Mouse (Mus musculus): ENCODE data around the gene Immp1l. TPM values are rescaled to one million over a fixed set of nuclear protein-coding genes. Genes with fewer than 3 reads are reported as not detected.

Immp1l gene
- total and polyA plus RNA-seq, 3 experiments: 32.5 to 103 (median 37.0) TPM

DNA sequence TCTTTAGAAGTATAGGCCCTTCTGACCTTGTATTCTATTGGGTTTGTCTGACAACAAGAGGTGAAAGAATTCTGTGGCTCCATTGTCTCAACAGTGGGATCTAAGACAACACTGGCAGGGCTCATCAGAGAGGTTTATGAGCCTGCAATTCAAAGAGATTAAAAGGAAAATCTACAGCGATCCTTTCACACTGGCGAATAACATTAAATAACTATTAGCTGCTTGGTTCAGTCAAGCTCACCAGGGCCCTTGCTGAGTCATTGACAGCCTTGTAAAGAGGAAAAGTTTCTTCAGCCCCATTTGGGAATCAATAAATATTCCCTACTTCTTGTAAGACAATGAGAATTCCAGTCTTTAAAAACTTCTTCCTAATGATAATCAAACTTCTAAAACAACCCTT is 69.5 kb downstream of the Immp1l start:
- dilution Hi-C loops (cut with MboI; ENCODE audit: extremely low pct_ligation_motif_present, extremely low pct_unique_long_range_greater_than_20kb, low sequenced_read_pairs): no loop called here

DNA sequence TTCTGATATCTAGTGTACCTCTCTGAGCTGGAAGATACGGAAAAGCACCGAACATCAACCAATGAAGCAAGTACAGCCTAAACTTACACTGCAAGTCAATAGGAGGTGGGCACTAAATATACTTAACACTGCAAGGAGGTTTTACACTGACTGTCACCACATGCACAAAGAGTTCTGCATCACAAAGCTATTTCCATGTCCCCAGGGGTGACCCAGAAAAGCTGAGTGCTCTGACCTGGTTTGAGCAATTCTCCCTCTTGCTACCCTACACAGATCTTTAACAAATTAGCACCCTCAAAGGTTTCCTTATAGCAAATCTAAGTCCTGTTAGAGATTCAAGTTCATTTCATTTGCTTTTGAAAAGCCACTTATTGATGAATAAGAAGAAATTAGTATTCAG is 73.6 kb downstream of the Immp1l start:
- H3K9ac ChIP-seq (ENCODE audit: insufficient read depth, low read depth): no peak overlapping the region
- peaks cover 0 to 22% of the 10 kb centered on the region in 2 experiments for H3K36me3 ChIP-seq (replicated peaks in 1 of 2; ENCODE audit: control insufficient read depth in 1 of 2, insufficient read depth in 1 of 2, low read length in 1 of 2)
- TF ChIP-seq KAT2A (IDR thresholded peaks at IDR 0.05; ENCODE audit: insufficient replicate concordance, low read length) (no peak), USF1 (IDR thresholded peaks at IDR 0.05; ENCODE audit: low read depth, low read length) (no peak), ZC3H11A (IDR thresholded peaks at IDR 0.05; ENCODE audit: low read depth, low read length) (no peak), CTCF (conservative IDR thresholded peaks at IDR 0.05 in 1 of 2, IDR thresholded peaks at IDR 0.05 in 1 of 2; ENCODE audit: low read depth in 2 of 2, low read length in 2 of 2) (no peak), SMC3 (IDR thresholded peaks at IDR 0.05; ENCODE audit: low read depth, low read length) (no peak)
- in situ Hi-C loops (cut with MboI; ENCODE audit: low pct_ligation_motif_present, low pct_unique_long_range_greater_than_20kb, low sequenced_read_pairs) (no loop called here), dilution Hi-C loops (cut with MboI; ENCODE audit: extremely low pct_ligation_motif_present, extremely low pct_unique_long_range_greater_than_20kb, low sequenced_read_pairs) (no loop called here)
- H3K9me3 ChIP-seq (replicated peaks; ENCODE audit: low read length): no peaks in the 10 kb centered on the region
- DNase-seq (ENCODE audit: extremely low read depth): no peak
- H3K4me3 ChIP-seq (replicated peaks in 1 of 3; ENCODE audit: low read depth in 2 of 3, low read length in 2 of 3, poor library complexity in 1 of 3): no peak overlapping the region
- peaks cover 0 to 2% of the 10 kb centered on the region in 2 experiments; a peak in 1 of 4 replicates for H3K4me1 ChIP-seq (ENCODE audit: control insufficient read depth in 1 of 2, insufficient read depth in 2 of 2)
- no peak overlapping the region for H3K27ac ChIP-seq (ENCODE audit: insufficient read depth, low read depth)
- no peaks in the 10 kb centered on the region for H3K79me2 ChIP-seq (replicated peaks; ENCODE audit: control insufficient read depth, extremely low read depth, insufficient read depth, poor library complexity, severe bottlenecking)
- H3K4me2 ChIP-seq (ENCODE audit: insufficient read depth, low read depth, poor library complexity, severe bottlenecking): no peak overlapping the region
- no peaks in the 10 kb centered on the region for H3K27me3 ChIP-seq (replicated peaks)

More for the DNA sequence above, 69.5 kb downstream of the Immp1l start:
- no peak overlapping the region for H3K4me2 ChIP-seq (ENCODE audit: insufficient read depth, low read depth, poor library complexity, severe bottlenecking)
- no peak for TF ChIP-seq EP300 (IDR thresholded peaks at IDR 0.05; ENCODE audit: low read length)
- TF ChIP-seq BHLHE40 (IDR thresholded peaks at IDR 0.05; ENCODE audit: low read depth, low read length): no peak
- TF ChIP-seq TBP (conservative IDR thresholded peaks at IDR 0.05; ENCODE audit: low read depth, low read length): no peak
- TF ChIP-seq USF2 (conservative IDR thresholded peaks at IDR 0.05; ENCODE audit: low read depth, low read length): no peak
- no peak for TF ChIP-seq NRF1 (IDR thresholded peaks at IDR 0.05; ENCODE audit: low read depth, low read length)
- no peak for TF ChIP-seq ETS1 (conservative IDR thresholded peaks at IDR 0.05; ENCODE audit: low read depth, low read length)
- TF ChIP-seq TCF12 (IDR thresholded peaks at IDR 0.05; ENCODE audit: low read depth, low read length): no peak
- no peak for TF ChIP-seq ELF1 (IDR thresholded peaks at IDR 0.05; ENCODE audit: low read depth, low read length)
- TF ChIP-seq JUND (conservative IDR thresholded peaks at IDR 0.05; ENCODE audit: low read depth, low read length): no peak
- TF ChIP-seq PAX5 (IDR thresholded peaks at IDR 0.05; ENCODE audit: low read length): no peak
- TF ChIP-seq CHD2 (IDR thresholded peaks at IDR 0.05; ENCODE audit: low read length): no peak
- no peak for TF ChIP-seq ZC3H11A (IDR thresholded peaks at IDR 0.05; ENCODE audit: low read depth, low read length)
- no peak for TF ChIP-seq HCFC1 (IDR thresholded peaks at IDR 0.05; ENCODE audit: low read depth, low read length)
- TF ChIP-seq POLR2A (IDR thresholded peaks at IDR 0.05; ENCODE audit: low read depth, low read length): no peak
- no peak for TF ChIP-seq MEF2A (IDR thresholded peaks at IDR 0.05; ENCODE audit: borderline replicate concordance, low read depth, low read length)
- TF ChIP-seq CHD1 (IDR thresholded peaks at IDR 0.05; ENCODE audit: low read depth, low read length): no peak
- no peak for TF ChIP-seq MAFK (IDR thresholded peaks at IDR 0.05; ENCODE audit: insufficient replicate concordance, low read length)
- no peak for TF ChIP-seq SIN3A (IDR thresholded peaks at IDR 0.05; ENCODE audit: low read length)
- no peak for DNase-seq (ENCODE audit: extremely low read depth)
- no peaks in the 10 kb centered on the region for H3K9me3 ChIP-seq (replicated peaks; ENCODE audit: low read length)
- no peak overlapping the region for H3K27ac ChIP-seq (ENCODE audit: insufficient read depth, low read depth)
- in situ Hi-C loops (cut with MboI; ENCODE audit: low pct_ligation_motif_present, low pct_unique_long_range_greater_than_20kb, low sequenced_read_pairs): no loop called here
- H3K36me3 ChIP-seq (replicated peaks in 1 of 2; ENCODE audit: control insufficient read depth in 1 of 2, insufficient read depth in 1 of 2, low read length in 1 of 2): peaks cover 4 to 12% of the 10 kb centered on the region in 2 experiments
- no peaks in the 10 kb centered on the region for H3K27me3 ChIP-seq (replicated peaks)
- peaks cover 0 to 5% of the 10 kb centered on the region in 2 experiments; a peak in 1 of 4 replicates for H3K4me1 ChIP-seq (ENCODE audit: control insufficient read depth in 1 of 2, insufficient read depth in 2 of 2)
- H3K9ac ChIP-seq (ENCODE audit: insufficient read depth, low read depth): no peak overlapping the region
- H3K79me2 ChIP-seq (replicated peaks; ENCODE audit: control insufficient read depth, extremely low read depth, insufficient read depth, poor library complexity, severe bottlenecking): no peaks in the 10 kb centered on the region
- H3K4me3 ChIP-seq (replicated peaks in 1 of 3; ENCODE audit: low read depth in 2 of 3, low read length in 2 of 3, poor library complexity in 1 of 3): no peak overlapping the region
